Mouse (Mus musculus) neutrophil, adult 5-6 weeks (primary cell): ENCODE results near the gene Obscn. TPM values are rescaled to one million over a fixed set of nuclear protein-coding genes. Genes with fewer than 3 reads are reported as not detected.
A peak's percentile ranks its signal among the peaks of the same experiment; 100 is the strongest.

Experiments used
- ATAC-seq: fragments of 151-379, 151-347 bp; 2 replicates; pipeline ENCODE4 v1.8.0; 2017; ENCODE audit warnings: mild to moderate bottlenecking, moderate TSS enrichment; ENCODE audit not compliant: insufficient number of reproducible peaks, poor library complexity, low FRiP score, severe bottlenecking; ENCODE audit errors: extremely low read depth
- total RNA-seq: library from RNA; stranded (forward); fragments of 200-1000 nt; gene quantifications from 2 replicates; pipeline ENCODE4 v1.2.3, GENCODE M21; 2017

Obscn gene
- total RNA-seq, 1 experiment from 2014 or later, result 0.23 TPM

DNA sequence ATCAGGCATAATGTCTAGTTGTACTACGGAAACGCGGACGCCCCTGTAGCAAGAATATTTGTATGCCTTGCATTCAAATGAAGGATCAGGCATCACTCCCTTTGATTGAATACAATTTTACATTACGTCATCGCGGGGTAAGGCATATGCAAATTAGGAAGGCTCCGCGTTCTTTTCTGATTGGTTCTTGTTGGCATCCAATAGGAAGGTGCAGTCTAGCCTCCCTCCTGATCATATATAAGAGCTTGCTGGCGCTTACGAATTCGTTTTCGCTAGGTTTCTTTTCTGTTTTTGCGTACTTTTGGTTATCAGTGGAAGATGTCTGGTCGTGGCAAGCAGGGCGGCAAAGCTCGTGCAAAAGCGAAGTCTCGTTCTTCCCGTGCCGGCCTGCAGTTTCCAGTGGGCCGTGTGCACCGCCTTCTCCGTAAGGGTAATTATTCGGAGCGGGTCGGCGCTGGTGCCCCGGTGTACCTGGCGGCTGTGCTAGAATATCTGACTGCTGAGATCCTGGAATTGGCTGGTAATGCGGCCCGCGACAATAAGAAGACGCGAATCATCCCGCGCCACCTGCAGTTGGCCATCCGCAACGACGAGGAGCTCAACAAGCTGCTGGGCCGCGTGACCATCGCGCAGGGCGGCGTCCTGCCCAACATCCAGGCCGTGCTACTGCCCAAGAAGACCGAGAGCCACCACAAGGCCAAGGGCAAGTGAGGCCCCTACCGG, 181.6 kb downstream of the Obscn start, which contains the start of the genes Hist3h2a and Trim17:
Gene Hist3h2a (plus strand): TSS at position 266 of the 723 bp plus-strand sequence.
Gene Trim17 (plus strand): TSS at position 266 of the 723 bp plus-strand sequence.
- peak; percentile 85 for ATAC-seq

DNA sequence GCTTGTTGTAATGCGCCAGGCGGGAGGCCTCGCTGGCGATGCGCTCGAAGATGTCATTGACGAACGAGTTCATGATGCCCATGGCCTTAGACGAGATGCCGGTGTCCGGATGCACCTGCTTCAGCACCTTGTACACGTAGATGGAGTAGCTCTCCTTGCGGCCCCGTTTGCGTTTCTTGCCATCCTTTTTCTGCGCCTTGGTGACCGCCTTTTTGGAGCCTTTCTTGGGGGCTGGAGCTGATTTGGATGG, 182.1 kb downstream of the Obscn start:
- peak; percentile 39 for ATAC-seq

DNA sequence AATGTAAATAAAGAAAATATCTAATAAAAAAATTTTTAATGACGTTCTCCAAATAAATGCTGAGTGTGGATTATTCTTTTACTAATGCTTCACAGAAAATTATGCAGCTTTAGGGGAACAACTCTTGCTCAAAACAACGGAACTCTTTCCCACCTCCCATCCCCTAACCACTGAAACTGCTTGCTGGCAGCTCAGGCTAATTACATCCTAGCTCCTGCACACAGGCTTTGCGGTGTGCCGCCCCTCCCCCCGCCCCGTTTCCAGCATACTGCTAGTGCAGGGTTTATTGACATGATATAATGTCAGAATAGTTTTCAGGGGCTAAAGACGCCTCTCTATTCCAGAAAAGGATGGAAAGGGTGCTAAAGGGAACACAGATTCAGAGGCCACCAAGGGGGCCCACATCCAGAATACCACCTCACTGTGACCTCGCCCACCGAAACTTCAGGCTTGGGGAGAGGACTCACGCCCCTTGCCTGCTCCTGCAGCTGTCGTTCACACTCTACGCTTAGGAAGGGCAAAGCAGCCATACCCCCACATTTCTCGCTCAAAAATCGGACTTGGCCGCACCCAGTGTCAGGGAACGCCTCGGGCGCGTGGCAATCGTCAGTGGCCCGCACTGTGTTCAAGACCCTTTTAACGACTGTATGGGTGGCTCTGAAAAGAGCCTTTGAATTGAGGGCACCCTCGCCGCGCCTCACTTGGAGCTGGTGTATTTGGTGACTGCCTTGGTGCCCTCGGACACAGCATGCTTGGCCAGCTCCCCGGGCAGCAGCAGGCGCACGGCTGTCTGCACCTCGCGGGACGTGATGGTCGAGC, 182.6 kb downstream of the Obscn start:
- no peak for ATAC-seq

DNA sequence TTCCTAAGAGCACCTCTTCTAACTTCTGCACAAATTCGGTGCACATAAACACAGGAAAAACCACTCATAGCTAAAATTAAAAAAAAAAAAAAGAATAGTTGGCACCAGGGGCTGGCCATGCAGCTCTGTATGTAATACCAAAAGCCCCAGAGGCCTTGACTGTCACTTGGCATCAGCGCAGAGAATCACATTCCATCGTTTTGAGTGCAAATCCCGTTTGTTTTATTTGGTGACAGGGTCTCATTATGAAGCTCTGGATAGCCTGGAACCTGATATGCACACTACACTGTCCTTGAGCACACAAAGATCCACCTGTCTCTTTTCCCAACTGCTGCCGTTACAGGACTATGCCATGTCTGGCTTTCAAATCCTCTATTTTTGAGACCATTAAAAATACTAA, 185.0 kb downstream of the Obscn start:
- ATAC-seq, result no peak

DNA sequence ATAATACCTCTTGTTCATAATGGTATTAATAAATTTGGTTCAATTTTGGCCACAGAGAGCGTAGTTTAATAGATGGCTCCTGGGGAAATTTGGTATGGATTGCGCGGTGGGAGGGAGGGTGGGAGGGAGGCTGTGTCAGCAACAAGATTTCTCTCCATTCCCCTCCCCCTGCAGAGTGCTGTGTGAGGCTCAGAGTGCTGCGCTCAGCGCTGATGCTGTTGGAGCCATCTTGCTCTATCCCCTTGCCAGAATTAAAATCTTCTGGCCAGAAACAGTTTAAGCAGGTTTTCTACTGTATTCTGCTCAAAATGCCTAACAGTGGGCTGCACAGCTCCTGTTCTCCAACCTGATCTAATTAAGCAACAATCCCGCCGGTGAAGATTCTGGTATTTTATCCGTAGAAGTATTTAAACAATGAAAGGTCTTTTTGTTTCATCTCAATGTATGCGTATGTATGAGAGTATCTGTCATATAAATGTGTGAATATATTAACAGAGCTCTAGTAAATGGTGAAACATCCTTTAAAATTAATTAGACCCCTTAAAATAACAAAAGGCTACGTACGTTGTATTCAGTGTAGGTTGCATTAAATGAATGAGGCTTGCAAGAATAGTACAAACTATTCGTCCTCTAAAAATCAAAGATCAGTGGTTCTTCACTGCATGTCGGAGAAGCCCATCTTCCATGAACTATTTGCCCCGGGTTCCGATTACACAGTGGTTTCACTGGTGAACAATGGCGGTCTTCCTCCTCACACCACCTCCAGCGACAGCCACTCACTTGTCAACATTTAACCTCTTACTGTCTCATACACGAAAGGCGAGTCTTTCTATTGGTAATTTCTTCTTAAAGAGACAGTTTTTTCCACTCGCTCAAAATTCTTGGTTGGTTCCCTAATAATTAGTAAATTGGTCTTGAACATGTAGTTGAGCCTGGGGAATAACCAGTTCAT, 186.4 kb downstream of the Obscn start:
- ATAC-seq, result no peak

DNA sequence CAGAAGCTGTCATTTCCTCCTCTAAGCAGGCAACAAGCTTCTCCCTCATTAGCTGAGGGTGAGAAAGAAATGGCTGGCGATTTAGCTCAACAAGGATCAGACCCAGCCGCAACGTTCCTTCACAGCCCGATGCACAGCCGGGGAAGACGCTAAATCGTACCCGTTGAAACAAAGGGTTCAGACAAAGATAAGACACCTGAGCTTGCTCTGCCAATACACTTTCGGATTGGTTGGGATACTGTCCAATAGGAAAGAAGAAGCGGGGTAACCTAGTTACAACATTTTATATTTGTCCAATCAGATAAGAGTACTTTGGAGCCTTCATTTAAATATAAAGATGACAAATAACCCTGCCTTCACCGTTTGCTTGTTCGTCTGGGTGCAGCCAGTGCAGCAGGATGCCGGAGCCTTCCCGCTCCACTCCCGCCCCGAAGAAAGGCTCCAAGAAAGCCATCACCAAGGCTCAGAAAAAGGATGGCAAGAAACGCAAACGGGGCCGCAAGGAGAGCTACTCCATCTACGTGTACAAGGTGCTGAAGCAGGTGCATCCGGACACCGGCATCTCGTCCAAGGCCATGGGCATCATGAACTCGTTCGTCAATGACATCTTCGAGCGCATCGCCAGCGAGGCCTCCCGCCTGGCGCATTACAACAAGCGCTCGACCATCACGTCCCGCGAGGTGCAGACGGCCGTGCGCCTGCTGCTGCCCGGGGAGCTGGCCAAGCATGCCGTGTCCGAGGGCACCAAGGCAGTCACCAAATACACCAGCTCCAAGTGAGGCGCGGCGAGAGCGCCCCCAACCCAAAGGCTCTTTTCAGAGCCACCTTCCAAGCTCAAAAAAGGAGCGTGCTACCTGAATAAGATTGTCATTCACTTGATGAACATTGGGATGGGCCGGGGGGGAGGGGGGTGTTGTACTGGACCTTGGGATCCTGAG, 187.4 kb downstream of the Obscn start, which contains the start of gene Hist3h2ba:
Gene Hist3h2ba (plus strand): TSS at position 379 of the 938 bp plus-strand sequence.
- ATAC-seq, result peak; percentile 90

DNA sequence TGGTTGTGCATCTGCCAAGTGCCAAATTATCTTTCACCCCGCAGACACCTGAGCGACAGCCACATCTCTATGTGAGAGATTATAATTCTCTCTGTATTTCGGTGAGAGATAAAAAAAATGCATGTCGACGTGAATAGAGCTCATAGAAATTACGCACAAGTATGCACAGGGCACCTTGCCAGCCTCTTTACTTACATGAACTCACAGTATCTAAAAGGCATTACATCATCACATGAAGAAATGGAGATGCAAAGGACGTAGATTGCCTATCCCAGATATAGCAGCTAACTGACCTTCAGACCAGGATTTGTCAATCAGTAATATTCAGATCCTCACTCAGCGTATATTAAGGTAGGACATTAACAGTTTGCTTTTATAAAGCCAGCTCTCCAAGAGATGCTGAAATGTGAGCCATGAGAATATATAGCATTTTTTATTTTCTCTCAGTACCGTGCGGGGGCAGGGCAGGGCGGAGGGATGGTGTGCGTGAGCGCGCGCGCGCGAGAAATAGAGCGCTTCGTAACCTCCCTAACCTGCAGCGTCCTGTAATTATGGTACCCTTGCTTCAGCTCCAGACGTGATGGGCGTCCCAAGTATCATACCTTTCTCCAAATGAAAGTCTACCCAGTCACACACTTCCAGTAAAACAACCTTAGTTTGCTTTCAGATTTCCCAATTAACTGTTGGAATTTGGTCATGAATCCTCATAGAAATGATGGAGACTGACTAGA, 188.2 kb downstream of the Obscn start:
- ATAC-seq, result no peak

DNA sequence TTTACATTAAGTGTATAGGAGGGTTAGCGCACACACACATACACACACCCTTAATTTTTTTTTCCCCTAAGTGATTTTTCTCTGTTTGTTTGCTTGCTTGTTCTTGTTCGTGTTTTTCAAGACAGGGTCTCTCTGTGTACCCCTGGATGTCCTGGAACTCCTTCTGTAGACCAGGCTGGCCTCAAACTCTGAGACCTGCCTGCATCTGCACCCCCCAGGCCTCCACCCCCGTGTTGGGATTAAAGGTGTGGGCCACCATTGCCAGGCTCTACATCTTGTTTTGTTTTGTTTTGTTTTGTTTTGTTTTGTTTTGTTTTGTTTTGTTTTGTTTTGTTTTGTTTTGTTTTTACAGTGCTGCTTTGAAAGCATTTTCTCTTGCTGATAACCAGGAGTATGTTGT, 188.9 kb downstream of the Obscn start:
- no peak for ATAC-seq

Other genes starting within 250 kb of the Obscn start
- 14.6 and 14.7 TPM in 2 replicates for gene Zfp39, start 232.2 kb downstream of the Obscn start, total RNA-seq
- 0.23 and 0.61 TPM in 2 replicates for gene Btnl10, start 218.5 kb downstream of the Obscn start, total RNA-seq
- 60.8 and 72.2 TPM in 2 replicates for gene Rnf187, start 197.5 kb downstream of the Obscn start, total RNA-seq
- gene Hist3h2ba, start 187.5 kb downstream of the Obscn start, total RNA-seq, result 3.7 and 8.1 TPM in 2 replicates
- 65.3 TPM in 2 replicates for gene Hist3h2a, start 181.7 kb downstream of the Obscn start, total RNA-seq
- gene Trim17, start 181.7 kb downstream of the Obscn start, total RNA-seq, result 0.12 and 0.35 TPM in 2 replicates
- gene Trim11, start 158.3 kb downstream of the Obscn start, total RNA-seq, result 106 and 107 TPM in 2 replicates
- gene Iba57, start 27.3 kb upstream of the Obscn start, total RNA-seq, result 4.1 and 7.7 TPM in 2 replicates
- gene Gjc2, start 46.8 kb upstream of the Obscn start, total RNA-seq, result not detected in 2 replicates
- 19.0 and 26.8 TPM in 2 replicates for gene Guk1, start 55.8 kb upstream of the Obscn start, total RNA-seq
- 16.1 and 17.1 TPM in 2 replicates for gene Mrpl55, start 66.1 kb upstream of the Obscn start, total RNA-seq
- 12.0 and 14.5 TPM in 2 replicates for gene 2310033P09Rik, start 71.9 kb upstream of the Obscn start, total RNA-seq
- gene Arf1, start 91.9 kb upstream of the Obscn start, total RNA-seq, result 210 and 259 TPM in 2 replicates
- not detected in 2 replicates for gene Wnt3a, start 154.3 kb upstream of the Obscn start, total RNA-seq
- gene Wnt9a, start 170.5 kb upstream of the Obscn start, total RNA-seq, result not detected in 2 replicates
- not detected in 2 replicates for gene Prss38, start 239.3 kb upstream of the Obscn start, total RNA-seq